Mouse (Mus musculus) bone marrow, adult 2 months (tissue): ENCODE results near the gene Mrap.

Experiments used
- CTCF ChIP-seq: fragments of 200-500 bp; IDR thresholded peaks from 2 replicates; pipeline ENCODE4 v1.5.1; 2011; ENCODE audit warnings: low read length, control low read depth; ENCODE audit not compliant: control insufficient read depth, insufficient read depth
- POLR2A ChIP-seq: fragments of 200-500 bp; IDR thresholded peaks from 2 replicates; pipeline ENCODE4 v1.6.1; 2011; ENCODE audit warnings: low read depth, mild to moderate bottlenecking, control low read depth, low read length, borderline replicate concordance; ENCODE audit not compliant: control insufficient read depth

DNA sequence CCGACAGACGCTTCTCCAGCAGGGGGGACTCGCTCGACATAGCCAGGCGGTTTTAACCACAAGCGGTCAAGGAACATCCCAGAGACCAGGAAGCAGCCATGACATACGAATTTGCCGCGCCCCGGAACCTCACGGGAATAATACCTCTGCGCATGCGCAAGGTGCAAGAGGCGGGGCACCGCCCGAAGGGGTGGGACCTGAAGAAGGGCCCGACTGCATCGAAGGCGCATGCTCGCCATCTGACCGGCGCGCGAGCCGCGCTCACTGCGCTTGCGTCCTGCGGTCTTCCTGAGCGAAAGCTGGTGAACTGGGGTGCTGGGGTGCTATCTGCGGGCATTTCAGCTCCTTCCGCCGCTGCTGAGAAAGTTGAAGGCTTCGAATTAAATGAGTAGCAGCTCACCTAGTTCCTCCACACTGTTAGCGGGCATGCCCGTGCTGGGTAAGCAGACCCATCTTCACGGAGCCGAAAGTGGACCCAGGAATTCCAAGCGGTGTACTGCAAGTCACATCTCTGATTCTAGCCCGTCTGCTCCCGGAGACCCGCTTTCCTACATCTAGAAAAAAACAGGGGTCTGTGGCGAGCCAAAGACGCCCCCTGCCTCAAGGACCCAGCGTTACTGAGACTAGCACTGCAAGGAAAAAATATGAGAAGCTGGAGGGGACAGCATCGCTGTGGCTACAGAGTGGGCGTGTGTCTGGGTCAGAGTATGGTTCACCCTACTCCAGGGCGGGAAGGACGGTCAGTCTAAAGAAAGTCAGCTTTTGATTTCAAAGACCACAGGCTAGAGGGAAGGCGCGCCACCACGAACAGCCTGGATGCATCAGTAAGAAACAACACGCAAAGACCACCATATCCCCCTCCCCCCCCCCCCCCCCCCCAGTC is 10.5 kb upstream of the Mrap start, which contains the start of gene Mis18a:
- TF ChIP-seq CTCF (0 out of 2 replicates have a peak, but pooled peaks have one; percentile 11), POLR2A (peak; percentile 84; the same call in 1 of the 2 replicates)
